Mouse (Mus musculus): ENCODE measurements around the gene Fabp6. TPM values are rescaled to one million over a fixed set of nuclear protein-coding genes. Genes with fewer than 3 reads are reported as not detected.

Gene Fabp6
- polyA plus RNA-seq, 1 experiment from 2014 or later, result not detected

DNA sequence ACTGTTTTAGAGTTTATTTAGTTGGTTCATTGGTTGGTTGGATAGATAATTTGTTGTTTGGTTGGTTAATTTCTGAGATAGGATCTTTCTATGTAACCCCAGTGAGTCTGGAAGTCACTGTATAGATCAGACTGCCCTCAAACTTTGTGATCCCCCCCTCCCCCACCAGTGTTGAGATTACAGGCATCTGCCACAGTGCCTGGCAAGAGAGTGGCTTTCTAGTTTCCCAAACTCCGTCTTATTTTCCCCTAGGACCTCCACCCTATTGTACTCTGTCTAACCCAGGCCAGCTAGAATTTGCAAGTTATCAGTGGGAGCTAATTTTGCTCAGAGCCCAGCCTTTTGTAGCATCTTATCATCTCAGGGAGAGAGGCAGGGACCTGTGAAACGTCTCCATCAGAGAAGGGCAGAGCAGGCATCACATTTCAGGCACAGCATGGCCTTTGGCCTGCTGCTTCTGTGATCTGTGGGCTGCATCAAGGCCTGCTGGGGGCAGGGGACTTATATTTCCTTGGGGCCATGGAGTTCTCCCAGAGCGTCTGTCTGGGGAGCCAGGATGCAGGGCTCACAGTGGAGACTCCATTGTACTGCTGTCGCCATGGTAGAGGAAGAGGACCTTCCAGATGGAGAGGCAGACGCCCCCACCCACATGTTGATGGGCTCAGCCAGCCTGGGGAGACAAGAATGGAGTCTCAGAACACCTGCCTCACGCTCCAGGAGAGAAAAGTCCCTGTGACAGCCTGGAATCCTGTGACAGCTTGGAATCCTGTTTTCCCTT, 41.6 kb downstream of the Fabp6 start:
- no peak overlapping the region for H3K4me3 ChIP-seq
- peaks cover 17% of the 10 kb centered on the region for H3K4me1 ChIP-seq
- 8% methylated on average over 5 of the region's 6 CpGs for WGBS
- H3K4me2 ChIP-seq (replicated peaks), result no peak overlapping the region
- H3K9me3 ChIP-seq (replicated peaks), result no peaks in the 10 kb centered on the region
- ATAC-seq (ENCODE audit: low FRiP score), result peak; percentile 80
- H3K9ac ChIP-seq, result no peak overlapping the region
- H3K27me3 ChIP-seq, result no peaks in the 10 kb centered on the region
- peaks cover 26% of the 10 kb centered on the region for H3K36me3 ChIP-seq
- peak overlapping the region; percentile 66 for H3K27ac ChIP-seq

DNA sequence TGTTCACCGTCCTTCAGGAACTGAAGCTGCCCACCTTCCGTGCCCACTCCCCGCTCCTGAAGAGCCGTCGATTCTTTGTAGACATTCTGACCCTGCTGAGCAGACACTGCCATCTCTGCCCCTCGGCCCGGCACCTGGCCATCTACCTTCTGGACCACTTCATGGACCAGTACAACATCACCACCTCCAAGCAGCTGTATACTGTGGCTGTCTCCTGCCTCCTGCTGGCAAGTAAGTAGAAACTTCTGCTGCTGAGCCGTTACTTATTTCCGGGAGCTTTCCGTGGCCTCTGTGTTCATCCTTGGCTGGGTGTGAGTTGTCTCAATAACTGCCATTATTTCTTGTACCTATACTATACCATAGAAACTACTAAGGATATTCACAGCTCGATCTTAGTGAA, 44.8 kb downstream of the Fabp6 start:
- Histone ChIP-seq H3K9me3 (replicated peaks) (no peaks in the 10 kb centered on the region), H3K27me3 (no peaks in the 10 kb centered on the region), H3K4me3 (no peak overlapping the region), H3K9ac (no peak overlapping the region), H3K4me1 (peaks cover 12% of the 10 kb centered on the region), H3K36me3 (peaks cover 25% of the 10 kb centered on the region), H3K27ac (0 out of 2 replicates have a peak overlapping the region, but pooled peaks have one; percentile 8), H3K4me2 (replicated peaks) (no peak overlapping the region)
- no peak for ATAC-seq (ENCODE audit: low FRiP score)
- 90% methylated on average over 11 of the region's 11 CpGs for WGBS

DNA sequence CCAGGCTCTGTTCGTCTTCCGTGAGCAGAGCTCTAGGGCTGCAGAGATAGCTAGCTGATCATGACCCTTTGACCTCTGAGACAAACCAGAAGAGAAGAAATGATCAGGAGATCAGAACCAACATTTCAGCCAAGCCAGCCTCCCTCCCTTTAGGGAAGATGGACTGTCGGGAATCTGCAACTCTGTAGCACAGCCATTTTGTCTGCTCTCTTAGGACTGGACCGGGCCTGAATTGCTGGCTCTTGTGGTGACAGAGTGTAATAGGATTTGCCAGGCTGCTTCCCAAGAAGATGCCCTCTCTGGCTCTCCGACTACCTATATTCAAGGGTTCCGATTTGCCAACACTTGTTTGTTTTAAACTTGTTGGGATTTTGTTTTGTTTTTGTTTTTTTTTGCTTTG, 48.7 kb downstream of the Fabp6 start:
- Histone ChIP-seq H3K4me1 (peaks cover 18% of the 10 kb centered on the region), H3K36me3 (peaks cover 14% of the 10 kb centered on the region), H3K27me3 (no peaks in the 10 kb centered on the region), H3K4me3 (no peak overlapping the region), H3K27ac (no peak overlapping the region), H3K9ac (no peak overlapping the region), H3K4me2 (replicated peaks) (no peak overlapping the region), H3K9me3 (replicated peaks) (no peaks in the 10 kb centered on the region)
- 76% methylated on average over 6 of the region's 6 CpGs for WGBS
- ATAC-seq (ENCODE audit: low FRiP score), result no peak

DNA sequence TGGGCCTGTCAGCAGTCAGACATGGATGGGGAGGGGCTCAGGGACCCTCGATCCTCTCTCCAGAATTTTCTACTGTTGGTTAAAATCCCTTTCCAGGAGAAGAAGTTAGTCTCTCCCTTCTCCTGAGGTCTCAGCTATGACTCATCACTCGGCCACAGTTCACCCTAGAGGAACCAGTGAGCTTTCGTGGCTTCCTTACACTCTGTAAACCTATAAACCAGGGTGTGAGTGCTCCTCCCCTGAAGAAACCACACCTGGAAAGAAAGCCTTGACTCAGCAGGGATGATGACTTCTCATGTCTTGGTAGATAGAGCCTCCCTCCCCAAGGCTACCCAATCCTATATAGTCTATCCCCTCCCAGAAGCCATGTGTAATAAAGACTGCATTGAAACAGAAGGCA, 49.6 kb downstream of the Fabp6 start:
- Histone ChIP-seq H3K27me3 (no peaks in the 10 kb centered on the region), H3K9me3 (replicated peaks) (no peaks in the 10 kb centered on the region), H3K4me1 (peaks cover 18% of the 10 kb centered on the region), H3K9ac (no peak overlapping the region), H3K36me3 (0 out of 2 replicates have a peak, but pooled peaks cover 5% of the 10 kb centered on the region), H3K4me2 (replicated peaks) (no peak overlapping the region), H3K4me3 (no peak overlapping the region), H3K27ac (no peak overlapping the region)
- 91% methylated on average over 3 of the region's 3 CpGs for WGBS
- ATAC-seq (ENCODE audit: low FRiP score), result no peak

DNA sequence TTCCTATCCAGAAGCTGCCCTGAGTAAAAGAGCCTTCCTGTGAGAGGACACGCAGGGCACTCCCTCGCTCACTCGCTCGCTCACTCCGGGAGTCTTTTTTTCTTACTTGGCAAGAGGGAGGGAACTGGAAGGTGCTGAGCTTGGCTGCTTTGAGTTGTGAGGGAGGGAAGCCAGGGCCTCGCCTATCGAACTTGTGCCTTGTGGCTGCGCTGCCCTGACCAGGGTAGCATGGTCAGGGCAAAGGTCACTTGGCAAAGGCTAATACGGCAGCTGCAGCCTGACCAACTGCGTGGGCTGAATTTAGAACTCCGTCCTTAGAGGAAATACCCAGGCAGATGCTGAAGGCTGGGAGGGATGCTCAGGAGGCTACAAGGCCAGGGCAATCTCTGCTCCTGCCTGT, 51.6 kb downstream of the Fabp6 start:
- Histone ChIP-seq H3K4me1 (peaks cover 28% of the 10 kb centered on the region), H3K4me3 (no peak overlapping the region), H3K9me3 (replicated peaks) (no peaks in the 10 kb centered on the region), H3K9ac (no peak overlapping the region), H3K27me3 (no peaks in the 10 kb centered on the region), H3K27ac (no peak overlapping the region), H3K4me2 (replicated peaks) (no peak overlapping the region), H3K36me3 (0 out of 2 replicates have a peak, but pooled peaks cover 5% of the 10 kb centered on the region)
- no peak for ATAC-seq (ENCODE audit: low FRiP score)
- WGBS, result 55% methylated on average over 11 of the region's 11 CpGs

DNA sequence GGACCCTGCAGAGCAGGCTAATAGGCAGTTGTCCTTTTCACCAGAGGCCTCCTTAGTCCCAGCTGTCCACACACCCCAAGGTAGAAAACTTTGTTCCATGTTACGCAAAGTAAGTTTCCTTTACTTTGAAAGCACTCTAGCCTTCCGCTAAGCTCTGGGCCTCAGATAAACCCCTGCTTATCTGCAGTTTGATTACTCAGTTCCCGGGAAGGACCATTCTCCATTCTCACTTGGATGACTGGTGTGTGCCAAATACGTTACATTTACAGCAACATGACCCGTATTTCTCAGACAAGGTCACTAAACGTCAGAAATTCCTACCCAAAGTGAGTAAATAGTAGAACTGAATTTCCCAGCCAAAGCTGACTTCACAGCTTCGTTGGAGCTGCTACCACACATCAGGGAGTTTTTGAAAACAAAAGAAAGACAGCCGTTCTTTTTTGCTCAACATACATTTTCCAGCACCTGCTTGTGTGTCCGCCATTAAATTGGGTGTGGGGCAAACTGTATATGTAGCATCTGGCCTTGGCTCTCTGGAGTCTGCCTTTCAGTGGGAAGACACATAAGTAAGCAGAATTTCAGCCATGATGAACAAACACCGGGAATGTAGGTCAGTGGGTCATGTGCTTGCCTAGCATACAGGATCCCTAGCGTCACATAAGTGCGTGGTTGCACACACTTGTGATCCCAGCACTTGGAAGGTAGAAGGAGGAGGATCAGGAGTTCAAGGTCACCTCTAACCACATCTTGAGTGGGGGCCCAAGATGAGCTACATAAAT, 52.5 kb downstream of the Fabp6 start:
- H3K4me2 ChIP-seq (replicated peaks), result no peak overlapping the region
- no peaks in the 10 kb centered on the region for H3K27me3 ChIP-seq
- ATAC-seq (ENCODE audit: low FRiP score), result no peak
- H3K36me3 ChIP-seq, result peaks cover 2% of the 10 kb centered on the region; the same call in 1 of the 2 replicates
- H3K4me3 ChIP-seq, result no peak overlapping the region
- peak overlapping the region; percentile 18; the same call in 1 of the 2 replicates for H3K27ac ChIP-seq
- peaks cover 28% of the 10 kb centered on the region for H3K4me1 ChIP-seq
- H3K9me3 ChIP-seq (replicated peaks), result no peaks in the 10 kb centered on the region
- no peak overlapping the region for H3K9ac ChIP-seq
- WGBS, result 79% methylated on average over 12 of the region's 12 CpGs

DNA sequence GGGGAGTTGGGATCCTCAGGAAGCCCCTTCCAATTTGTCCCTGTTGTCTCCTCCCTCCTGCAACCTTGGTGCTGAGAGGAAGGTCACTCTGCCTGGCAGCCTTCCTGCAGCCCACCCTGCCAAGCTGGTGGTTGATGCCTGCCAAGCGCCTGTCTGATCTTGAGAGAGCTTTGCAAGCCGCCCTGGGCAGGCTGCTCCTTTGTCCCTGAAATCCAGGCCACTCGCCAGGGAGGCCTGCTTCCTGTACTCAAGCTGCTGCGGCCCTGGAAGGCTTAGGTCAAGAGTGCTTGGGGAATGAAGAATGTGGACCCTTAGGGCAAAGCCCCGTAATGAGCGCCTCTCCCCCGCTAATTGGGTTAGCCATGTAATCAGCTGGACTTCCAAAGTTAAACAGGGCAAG, 53.2 kb downstream of the Fabp6 start:
- Histone ChIP-seq H3K4me2 (replicated peaks) (no peak overlapping the region), H3K27me3 (no peaks in the 10 kb centered on the region), H3K9me3 (replicated peaks) (no peaks in the 10 kb centered on the region), H3K27ac (peak overlapping the region; percentile 18), H3K36me3 (peaks cover 9% of the 10 kb centered on the region; the same call in 1 of the 2 replicates), H3K4me3 (no peak overlapping the region), H3K4me1 (peaks cover 28% of the 10 kb centered on the region), H3K9ac (no peak overlapping the region)
- 40% methylated on average over 7 of the region's 7 CpGs for WGBS
- peak; percentile 45; the same call in 1 of the 2 replicates for ATAC-seq (ENCODE audit: low FRiP score)

DNA sequence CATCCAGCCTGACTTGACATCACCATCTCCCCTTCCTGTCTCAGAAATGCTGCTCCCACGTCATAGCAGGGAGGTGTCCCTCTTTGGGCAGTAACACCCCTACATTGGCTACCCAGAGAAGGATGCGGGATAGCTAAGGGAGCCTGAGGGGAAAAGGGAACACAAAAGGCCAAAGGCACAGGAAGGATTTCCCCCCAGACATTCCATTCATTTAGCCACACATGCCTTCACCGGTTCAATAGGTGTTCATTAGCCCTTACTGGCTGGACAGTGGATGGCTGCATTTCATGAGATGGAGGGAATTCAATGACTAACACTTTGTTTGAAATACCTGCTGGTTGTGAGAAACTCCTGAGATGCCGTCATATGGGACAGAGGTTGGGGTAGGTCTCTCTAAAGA, 54.7 kb downstream of the Fabp6 start:
- no peaks in the 10 kb centered on the region for H3K9me3 ChIP-seq (replicated peaks)
- H3K9ac ChIP-seq, result no peak overlapping the region
- H3K4me1 ChIP-seq, result peaks cover 28% of the 10 kb centered on the region
- no peaks in the 10 kb centered on the region for H3K27me3 ChIP-seq
- no peak overlapping the region for H3K27ac ChIP-seq
- H3K4me3 ChIP-seq, result no peak overlapping the region
- no peak overlapping the region for H3K4me2 ChIP-seq (replicated peaks)
- no peak for ATAC-seq (ENCODE audit: low FRiP score)
- H3K36me3 ChIP-seq, result peaks cover 9% of the 10 kb centered on the region; the same call in 1 of the 2 replicates
- WGBS, result 49% methylated on average over 4 of the region's 4 CpGs

Other genes starting within 250 kb of the Fabp6 start
- 69.8 and 85.6 TPM in 2 replicates for gene Pttg1, start 175.3 kb downstream of the Fabp6 start, polyA plus RNA-seq (2016; fragmentation: Nextera tagmentation; extraction: Ambion mirVana)
- gene Slu7, start 167.8 kb downstream of the Fabp6 start, polyA plus RNA-seq (2016; fragmentation: Nextera tagmentation; extraction: Ambion mirVana), result 74.0 and 75.0 TPM in 2 replicates
- 5.2 and 5.4 TPM in 2 replicates for gene C1qtnf2, start 127.3 kb downstream of the Fabp6 start, polyA plus RNA-seq (2016; fragmentation: Nextera tagmentation; extraction: Ambion mirVana)
- gene Ccnjl, start 72.8 kb downstream of the Fabp6 start, polyA plus RNA-seq (2016; fragmentation: Nextera tagmentation; extraction: Ambion mirVana), result 27.6 and 29.6 TPM in 2 replicates
- 6.5 and 8.1 TPM in 2 replicates for gene 4933415A04Rik, start 14.5 kb downstream of the Fabp6 start, polyA plus RNA-seq (2016; fragmentation: Nextera tagmentation; extraction: Ambion mirVana)
- gene Pwwp2a, start 80.5 kb upstream of the Fabp6 start, polyA plus RNA-seq (2016; fragmentation: Nextera tagmentation; extraction: Ambion mirVana), result 50.1 and 51.0 TPM in 2 replicates
- 77.5 and 79.4 TPM in 2 replicates for gene Ttc1, start 146.5 kb upstream of the Fabp6 start, polyA plus RNA-seq (2016; fragmentation: Nextera tagmentation; extraction: Ambion mirVana)